Mouse (Mus musculus): ENCODE results near the gene Tnfrsf22. TPM values are rescaled to one million over a fixed set of nuclear protein-coding genes. Genes with fewer than 3 reads are reported as not detected.
A peak's percentile ranks its signal among the peaks of the same experiment; 100 is the strongest.

The Tnfrsf22 gene
- polyA plus RNA-seq, 1 experiment, result 15.5 TPM

DNA sequence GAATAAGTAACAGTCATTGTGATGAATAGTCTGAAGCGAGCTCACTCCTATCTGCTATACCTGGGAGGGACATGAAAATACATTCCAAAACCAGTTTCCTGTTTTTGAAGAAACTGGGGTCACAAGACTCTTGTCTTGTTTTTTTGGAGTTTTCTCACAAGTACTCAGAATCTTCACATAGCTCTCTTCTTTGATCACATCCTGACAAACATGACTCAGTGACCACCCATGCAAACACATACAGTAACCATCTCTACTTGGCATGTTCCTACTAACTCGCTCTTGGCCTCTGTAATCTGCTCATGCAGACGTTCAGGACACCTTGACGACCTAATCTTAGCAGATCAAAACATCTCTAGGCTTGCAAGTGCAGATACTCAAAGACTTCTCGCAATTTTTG, 24.3 kb downstream of the Tnfrsf22 start:
- no peak overlapping the region for H3ac ChIP-seq (ENCODE audit: control insufficient read depth, insufficient read length)
- TF ChIP-seq MYOD1 (IDR thresholded peaks at IDR 0.05; ENCODE audit: control insufficient read depth in 1 of 3, insufficient read length in 2 of 3, low read depth in 2 of 3), result no peak
- no peak for TF ChIP-seq TCF3 (IDR thresholded peaks at IDR 0.05; ENCODE audit: insufficient read length, low read depth)
- TF ChIP-seq POLR2A (IDR thresholded peaks at IDR 0.05; ENCODE audit: insufficient read length, low read depth), result no peak
- no peak for TF ChIP-seq MYOG (IDR thresholded peaks at IDR 0.05; ENCODE audit: control insufficient read depth in 1 of 3, insufficient read depth in 1 of 3, insufficient read length in 2 of 3, low read depth in 2 of 3)
- no peak for TF ChIP-seq USF1 (IDR thresholded peaks at IDR 0.05; ENCODE audit: low read depth)
- no peak for TF ChIP-seq CEBPB (IDR thresholded peaks at IDR 0.05; ENCODE audit: insufficient read depth, poor library complexity, severe bottlenecking)
- TF ChIP-seq SRF (IDR thresholded peaks at IDR 0.05; ENCODE audit: control insufficient read depth, insufficient read length, low read depth), result no peak
- TF ChIP-seq TCF12 (IDR thresholded peaks at IDR 0.05; ENCODE audit: insufficient read depth, poor library complexity, severe bottlenecking), result no peak
- no peak for TF ChIP-seq MAX (IDR thresholded peaks at IDR 0.05; ENCODE audit: low read depth)
- TF ChIP-seq REST (IDR thresholded peaks at IDR 0.05; ENCODE audit: insufficient read depth, insufficient read length), result no peak
- TF ChIP-seq E2F4 (IDR thresholded peaks at IDR 0.05; ENCODE audit: insufficient read depth), result no peak
- peak overlapping the region; percentile 43 for H3K4me2 ChIP-seq (ENCODE audit: low read depth)

GRCm38 (mm10) chr7:143624561-143624960, 24.9 kb downstream of the Tnfrsf22 start:
- Histone ChIP-seq H3K79me2 (ENCODE audit: control insufficient read depth, insufficient read depth) (no peaks in the 10 kb centered on the region), H3K4me3 (no peak overlapping the region), H3ac (ENCODE audit: control insufficient read depth, insufficient read length) (no peak overlapping the region), H3K27me3 (ENCODE audit: control insufficient read depth, insufficient read depth, insufficient read length) (no peaks in the 10 kb centered on the region), H3K4me2 (ENCODE audit: low read depth) (peak overlapping the region; percentile 43), H3K36me3 (ENCODE audit: control insufficient read depth, insufficient read depth) (no peaks in the 10 kb centered on the region)
- TF ChIP-seq MAX (IDR thresholded peaks at IDR 0.05; ENCODE audit: low read depth) (no peak), MYOG (IDR thresholded peaks at IDR 0.05; ENCODE audit: control insufficient read depth in 1 of 3, insufficient read depth in 1 of 3, insufficient read length in 2 of 3, low read depth in 2 of 3) (no peak), MYOD1 (IDR thresholded peaks at IDR 0.05; ENCODE audit: control insufficient read depth in 1 of 3, insufficient read length in 2 of 3, low read depth in 2 of 3) (no peak), USF1 (IDR thresholded peaks at IDR 0.05; ENCODE audit: low read depth) (no peak)

More for the DNA sequence above, 24.3 kb downstream of the Tnfrsf22 start:
- Histone ChIP-seq H3K4me3 (no peak overlapping the region), H3K79me2 (ENCODE audit: control insufficient read depth, insufficient read depth) (no peaks in the 10 kb centered on the region), H3K27me3 (ENCODE audit: control insufficient read depth, insufficient read depth, insufficient read length) (no peaks in the 10 kb centered on the region), H3K36me3 (ENCODE audit: control insufficient read depth, insufficient read depth) (no peaks in the 10 kb centered on the region)

DNA sequence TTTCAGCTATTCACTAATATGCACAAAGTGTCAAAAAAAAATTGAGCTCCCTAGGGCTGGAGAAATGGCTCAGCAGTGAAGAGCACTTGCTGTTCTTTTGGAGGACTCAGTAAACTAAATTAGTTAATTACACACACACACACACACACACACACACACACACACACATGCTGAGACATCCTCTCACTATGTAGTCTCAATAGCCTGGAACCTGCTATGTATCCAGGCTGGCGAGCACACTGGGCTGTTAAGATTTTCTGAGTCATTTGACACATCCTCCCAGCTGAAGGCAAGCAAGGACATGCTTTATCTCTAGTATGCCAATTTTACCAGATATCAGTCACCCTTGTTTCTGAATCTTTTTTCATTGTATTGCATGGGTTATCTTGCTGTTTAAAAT, 28.5 kb downstream of the Tnfrsf22 start:
- Histone ChIP-seq H3K79me2 (ENCODE audit: control insufficient read depth, insufficient read depth) (no peaks in the 10 kb centered on the region), H3K4me3 (no peak overlapping the region), H3K36me3 (ENCODE audit: control insufficient read depth, insufficient read depth) (no peaks in the 10 kb centered on the region), H3ac (ENCODE audit: control insufficient read depth, insufficient read length) (no peak overlapping the region), H3K27me3 (ENCODE audit: control insufficient read depth, insufficient read depth, insufficient read length) (no peaks in the 10 kb centered on the region), H3K4me2 (ENCODE audit: low read depth) (no peak overlapping the region)
- TF ChIP-seq POLR2A (IDR thresholded peaks at IDR 0.05; ENCODE audit: insufficient read length, low read depth), result no peak
- no peak for TF ChIP-seq E2F4 (IDR thresholded peaks at IDR 0.05; ENCODE audit: insufficient read depth)
- no peak for TF ChIP-seq TCF12 (IDR thresholded peaks at IDR 0.05; ENCODE audit: insufficient read depth, poor library complexity, severe bottlenecking)
- TF ChIP-seq REST (IDR thresholded peaks at IDR 0.05; ENCODE audit: insufficient read depth, insufficient read length), result no peak
- TF ChIP-seq USF1 (IDR thresholded peaks at IDR 0.05; ENCODE audit: low read depth), result no peak
- TF ChIP-seq POLR2AphosphoS2 (IDR thresholded peaks at IDR 0.05; ENCODE audit: insufficient read length, low read depth), result no peak
- no peak for TF ChIP-seq SRF (IDR thresholded peaks at IDR 0.05; ENCODE audit: control insufficient read depth, insufficient read length, low read depth)
- no peak for TF ChIP-seq TCF3 (IDR thresholded peaks at IDR 0.05; ENCODE audit: insufficient read length, low read depth)
- no peak for TF ChIP-seq MYOD1 (IDR thresholded peaks at IDR 0.05; ENCODE audit: control insufficient read depth in 1 of 3, insufficient read length in 2 of 3, low read depth in 2 of 3)
- no peak for TF ChIP-seq MAX (IDR thresholded peaks at IDR 0.05; ENCODE audit: low read depth)
- TF ChIP-seq MYOG (IDR thresholded peaks at IDR 0.05; ENCODE audit: control insufficient read depth in 1 of 3, insufficient read depth in 1 of 3, insufficient read length in 2 of 3, low read depth in 2 of 3), result no peak
- TF ChIP-seq CEBPB (IDR thresholded peaks at IDR 0.05; ENCODE audit: insufficient read depth, poor library complexity, severe bottlenecking), result no peak

DNA sequence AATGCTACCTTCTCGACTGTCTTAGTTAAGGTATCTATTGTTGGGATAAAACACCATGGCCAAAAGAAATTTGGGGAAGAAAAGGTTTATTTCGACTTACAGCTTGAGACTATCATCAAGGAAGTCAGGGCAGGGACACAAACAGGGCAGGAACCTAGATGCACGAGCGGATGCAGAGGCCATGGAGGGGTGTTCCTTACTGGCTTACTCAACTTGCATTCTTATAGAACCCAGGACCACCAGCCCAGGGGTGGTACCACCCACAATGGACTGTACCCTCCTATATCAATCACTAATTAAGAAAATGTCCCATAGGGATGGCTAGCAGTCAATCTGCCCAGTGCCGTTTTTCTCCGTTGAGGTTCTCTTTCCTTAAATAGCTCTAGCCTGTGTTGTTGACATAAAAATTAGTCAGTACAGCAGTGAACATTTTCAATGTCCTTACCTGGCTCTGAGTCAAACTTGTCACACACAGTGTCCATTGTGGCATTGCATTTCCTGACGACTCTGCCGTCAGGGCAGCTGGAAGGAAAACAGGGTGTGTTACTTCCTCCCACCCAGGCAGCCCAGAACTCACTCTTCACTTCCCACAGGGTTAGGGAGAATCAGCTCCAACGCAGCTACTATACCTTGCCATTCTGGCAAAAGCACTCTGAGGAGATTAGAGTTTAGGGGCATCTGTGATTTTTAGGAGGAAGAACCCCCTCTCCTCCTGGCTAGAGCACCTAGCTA, 34.9 kb downstream of the Tnfrsf22 start:
- Histone ChIP-seq H3K4me2 (ENCODE audit: low read depth) (peak overlapping the region; percentile 49), H3K4me3 (no peak overlapping the region)

DNA sequence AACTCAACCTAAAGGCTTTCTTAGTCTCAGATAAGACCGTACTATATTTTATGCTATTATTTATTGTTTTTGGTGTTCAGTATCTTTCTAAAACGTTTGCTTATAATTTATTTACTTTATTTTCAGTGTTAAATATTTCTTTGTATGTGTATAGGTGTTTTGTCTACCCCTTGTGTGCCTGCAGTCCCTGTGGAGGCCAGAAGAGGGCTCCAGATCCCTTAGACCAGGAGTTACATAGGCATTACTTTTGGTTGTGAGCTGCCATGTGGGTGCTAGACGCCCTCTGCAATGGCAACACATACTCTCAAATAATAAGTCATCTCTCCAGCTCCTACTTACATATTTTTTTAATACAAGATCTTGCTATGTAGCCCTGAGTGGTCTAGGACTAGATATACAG, 37.2 kb downstream of the Tnfrsf22 start:
- Histone ChIP-seq H3K36me3 (ENCODE audit: control insufficient read depth, insufficient read depth) (no peaks in the 10 kb centered on the region), H3K4me2 (ENCODE audit: low read depth) (no peak overlapping the region), H3K27me3 (ENCODE audit: control insufficient read depth, insufficient read depth, insufficient read length) (no peaks in the 10 kb centered on the region), H3K4me3 (no peak overlapping the region), H3K79me2 (ENCODE audit: control insufficient read depth, insufficient read depth) (no peaks in the 10 kb centered on the region), H3ac (ENCODE audit: control insufficient read depth, insufficient read length) (no peak overlapping the region)
- TF ChIP-seq SRF (IDR thresholded peaks at IDR 0.05; ENCODE audit: control insufficient read depth, insufficient read length, low read depth) (no peak), TCF12 (IDR thresholded peaks at IDR 0.05; ENCODE audit: insufficient read depth, poor library complexity, severe bottlenecking) (no peak), TCF3 (IDR thresholded peaks at IDR 0.05; ENCODE audit: insufficient read length, low read depth) (no peak), MAX (IDR thresholded peaks at IDR 0.05; ENCODE audit: low read depth) (no peak), POLR2A (IDR thresholded peaks at IDR 0.05; ENCODE audit: insufficient read length, low read depth) (no peak), MYOD1 (IDR thresholded peaks at IDR 0.05; ENCODE audit: control insufficient read depth in 1 of 3, insufficient read length in 2 of 3, low read depth in 2 of 3) (no peak), E2F4 (IDR thresholded peaks at IDR 0.05; ENCODE audit: insufficient read depth) (no peak), MYOG (IDR thresholded peaks at IDR 0.05; ENCODE audit: control insufficient read depth in 1 of 3, insufficient read depth in 1 of 3, insufficient read length in 2 of 3, low read depth in 2 of 3) (no peak), CEBPB (IDR thresholded peaks at IDR 0.05; ENCODE audit: insufficient read depth, poor library complexity, severe bottlenecking) (no peak), REST (IDR thresholded peaks at IDR 0.05; ENCODE audit: insufficient read depth, insufficient read length) (no peak), USF1 (IDR thresholded peaks at IDR 0.05; ENCODE audit: low read depth) (no peak), POLR2AphosphoS2 (IDR thresholded peaks at IDR 0.05; ENCODE audit: insufficient read length, low read depth) (no peak)

More for the DNA sequence above, 34.9 kb downstream of the Tnfrsf22 start:
- Histone ChIP-seq H3K36me3 (ENCODE audit: control insufficient read depth, insufficient read depth) (no peaks in the 10 kb centered on the region), H3ac (ENCODE audit: control insufficient read depth, insufficient read length) (no peak overlapping the region), H3K79me2 (ENCODE audit: control insufficient read depth, insufficient read depth) (no peaks in the 10 kb centered on the region), H3K27me3 (ENCODE audit: control insufficient read depth, insufficient read depth, insufficient read length) (no peaks in the 10 kb centered on the region)
- TF ChIP-seq POLR2AphosphoS2 (IDR thresholded peaks at IDR 0.05; ENCODE audit: insufficient read length, low read depth) (no peak), MAX (IDR thresholded peaks at IDR 0.05; ENCODE audit: low read depth) (no peak), TCF3 (IDR thresholded peaks at IDR 0.05; ENCODE audit: insufficient read length, low read depth) (no peak), TCF12 (IDR thresholded peaks at IDR 0.05; ENCODE audit: insufficient read depth, poor library complexity, severe bottlenecking) (no peak)

Data from myocyte (in vitro differentiated cells).